Mouse (Mus musculus) liver, postnatal 0 days (tissue): ENCODE results near the gene Dnajc7. TPM values are rescaled to one million over a fixed set of nuclear protein-coding genes. Genes with fewer than 3 reads are reported as not detected.
"Not testable (repeated sequence)": the region's sequence is repeated elsewhere in the genome, so short reads cannot be mapped to it uniquely, and the experiment has no call there.

Source experiments
- ATAC-seq: fragments of 200-750 bp; cut with Nextera tagmentation; 2 replicates; pipeline ENCODE4 v1.8.0; 2017; ENCODE audit warnings: mild to moderate bottlenecking, moderate library complexity
- DNase-seq: peaks from one replicate; pipeline ENCODE4 v3.0.0-alpha.2; 2016
- H3K27ac ChIP-seq: fragments of 300-500 bp; sonication (generic); 2 replicates; pipeline ENCODE4 v1.5.1; 2014; ENCODE audit warnings: antibody characterized with exemption, moderate library complexity, mild to moderate bottlenecking, low read depth
- H3K27me3 ChIP-seq: fragments of 300-500 bp; sonication (generic); 2 replicates; pipeline ENCODE4 v1.6.1; 2014; ENCODE audit warnings: low read length, control low read depth, mixed read lengths; ENCODE audit not compliant: insufficient read depth
- H3K36me3 ChIP-seq: fragments of 300-500 bp; sonication (generic); replicated peaks from 2 replicates; pipeline ENCODE4 v1.6.1; 2014; ENCODE audit warnings: mild to moderate bottlenecking, control low read depth, low read length, moderate library complexity, mixed read lengths; ENCODE audit not compliant: insufficient read depth
- H3K4me1 ChIP-seq: fragments of 300-500 bp; sonication (generic); 2 replicates; pipeline ENCODE4 v1.6.1; 2014; ENCODE audit warnings: antibody characterized with exemption, mild to moderate bottlenecking, control low read depth; ENCODE audit not compliant: insufficient read depth
- H3K4me2 ChIP-seq: fragments of 300-500 bp; sonication (generic); 2 replicates; pipeline ENCODE4 v1.6.1; 2014; ENCODE audit warnings: low read depth, mild to moderate bottlenecking, low read length, moderate library complexity, mixed read lengths
- H3K4me3 ChIP-seq: fragments of 300-500 bp; sonication (generic); 2 replicates; pipeline ENCODE4 v1.5.1; 2014; ENCODE audit warnings: low read depth, low read length
- H3K9ac ChIP-seq: fragments of 300-500 bp; sonication (generic); replicated peaks from 2 replicates; pipeline ENCODE4 v1.6.1; 2014; ENCODE audit warnings: mild to moderate bottlenecking, moderate library complexity
- H3K9me3 ChIP-seq: fragments of 300-500 bp; sonication (generic); 2 replicates; pipeline ENCODE4 v1.6.1; 2016; ENCODE audit warnings: mild to moderate bottlenecking, control low read depth, low read length, mixed read lengths
- CTCF ChIP-seq: sonication (generic); IDR thresholded peaks from 2 replicates; pipeline ENCODE4 v1.5.1; 2016; ENCODE audit warnings: antibody characterized with exemption, low read depth
- EP300 ChIP-seq: IDR thresholded peaks from 2 replicates; pipeline ENCODE4 v1.6.1; 2016; ENCODE audit warnings: antibody characterized with exemption, low read depth, mild to moderate bottlenecking
- WGBS: fragments of 180-500 bp; shearing (Covaris S2); extraction: QIAGEN DNeasy Blood & Tissue Kit; methylation state at CpG from one replicate; pipeline ENCODE4 v1.1.7; 2014; ENCODE audit not compliant: insufficient replicate concordance; 5-methylcytosine and 5-hydroxymethylcytosine counted together
- polyA plus RNA-seq: library from polyadenylated mRNA; unstranded; fragments of >200 nt; fragmentation: Nextera tagmentation; extraction: Ambion mirVana; gene quantifications from 2 replicates; pipeline ENCODE4 v1.2.1, GENCODE M21; 2015

Gene Dnajc7
- polyA plus RNA-seq, 1 experiment from 2014 or later, result 49.1 TPM

- peaks cover 26% of the 10 kb centered on the region for H3K4me1 ChIP-seq
- peak within 1 kb of the TSS; percentile 94 for H3K27ac ChIP-seq
Measured at GRCm38 (mm10) chr11:100618761-100619484, 1.0 kb downstream of the Dnajc7 start, which contains the start of gene Nkiras2. Nkiras2 (plus strand) TSS chr11:100619244.

GRCm38 (mm10) chr11:100617480-100617879, 2.5 kb downstream of the Dnajc7 start:
- Histone ChIP-seq H3K36me3 (no peaks in the 10 kb centered on the region), H3K4me2 (peak overlapping the region; percentile 98), H3K27me3 (no peaks in the 10 kb centered on the region), H3K4me3 (no peak overlapping the region), H3K4me1 (peaks cover 22% of the 10 kb centered on the region), H3K9me3 (no peaks in the 10 kb centered on the region), H3K9ac (no peak overlapping the region), H3K27ac (no peak overlapping the region)
- 72% methylated on average over 4 of the region's 4 CpGs for WGBS
- no peak for DNase-seq
- no peak for TF ChIP-seq EP300
- TF ChIP-seq CTCF, result no peak
- ATAC-seq, result no peak

More at GRCm38 (mm10) chr11:100618761-100619484, 1.0 kb downstream of the Dnajc7 start, which contains the start of gene Nkiras2:
- under 1% methylated on average over 28 of the region's 36 CpGs for WGBS
- ATAC-seq (peak; percentile 75), DNase-seq (peak; percentile 84)
- TF ChIP-seq CTCF, result no peak
- TF ChIP-seq EP300, result no peak
- H3K36me3 ChIP-seq, result no peaks in the 10 kb centered on the region
- no peaks in the 10 kb centered on the region for H3K9me3 ChIP-seq
- no peaks in the 10 kb centered on the region for H3K27me3 ChIP-seq
- H3K9ac ChIP-seq, result peak within 1 kb of the TSS; percentile 92
- H3K4me2 ChIP-seq, result peak within 1 kb of the TSS; percentile 98
- H3K4me3 ChIP-seq, result peak within 1 kb of the TSS; percentile 94

- not testable (repeated sequence) for H3K27me3 ChIP-seq, H3K9ac ChIP-seq, H3K4me2 ChIP-seq, ATAC-seq, H3K27ac ChIP-seq, H3K4me3 ChIP-seq, H3K36me3 ChIP-seq, DNase-seq, H3K9me3 ChIP-seq
- H3K4me1 ChIP-seq, result peaks cover 22% of the 10 kb centered on the region
- WGBS, result 88% methylated on average over 7 of the region's 7 CpGs
Measured at GRCm38 (mm10) chr11:100616836-100617235, 3.1 kb downstream of the Dnajc7 start.

GRCm38 (mm10) chr11:100616332-100616731, 3.6 kb downstream of the Dnajc7 start:
- Histone ChIP-seq H3K9ac (no peak overlapping the region), H3K4me3 (no peak overlapping the region), H3K27me3 (no peaks in the 10 kb centered on the region), H3K9me3 (no peaks in the 10 kb centered on the region), H3K4me1 (peaks cover 22% of the 10 kb centered on the region), H3K4me2 (no peak overlapping the region), H3K27ac (no peak overlapping the region), H3K36me3 (0 out of 2 replicates have a peak, but pooled peaks cover 2% of the 10 kb centered on the region)
- no peak for ATAC-seq
- DNase-seq, result no peak
- WGBS, result 86% methylated on average over 5 of the region's 5 CpGs
- no peak for TF ChIP-seq EP300
- TF ChIP-seq CTCF, result no peak

- no peak for TF ChIP-seq EP300
- no peak for TF ChIP-seq CTCF
- Histone ChIP-seq H3K9ac (no peak overlapping the region), H3K9me3 (no peaks in the 10 kb centered on the region), H3K4me1 (peaks cover 19% of the 10 kb centered on the region), H3K4me3 (no peak overlapping the region), H3K27me3 (no peaks in the 10 kb centered on the region), H3K4me2 (no peak overlapping the region), H3K27ac (no peak overlapping the region), H3K36me3 (peaks cover 2% of the 10 kb centered on the region; the same call in 1 of the 2 replicates)
- DNase-seq (no peak), ATAC-seq (no peak)
- WGBS, result 80% methylated on average over 3 of the region's 3 CpGs
Measured at GRCm38 (mm10) chr11:100613241-100613640, 6.7 kb downstream of the Dnajc7 start.

GRCm38 (mm10) chr11:100611627-100612026, 8.3 kb downstream of the Dnajc7 start:
- Histone ChIP-seq H3K9ac (no peak overlapping the region), H3K9me3 (no peaks in the 10 kb centered on the region), H3K27me3 (no peaks in the 10 kb centered on the region), H3K27ac (peak overlapping the region; percentile 24; the same call in 1 of the 2 replicates), H3K4me3 (no peak overlapping the region), H3K4me1 (peaks cover 10% of the 10 kb centered on the region), H3K36me3 (peaks cover 4% of the 10 kb centered on the region; the same call in 1 of the 2 replicates), H3K4me2 (no peak overlapping the region)
- DNase-seq, result no peak
- ATAC-seq, result no peak
- 80% methylated on average over 6 of the region's 6 CpGs for WGBS
- TF ChIP-seq EP300 (no peak), CTCF (peak; percentile 22; the same call in 1 of the 2 replicates)
